Mouse (Mus musculus) midbrain, embryonic 12.5 days (tissue): Measurements from ENCODE around the gene Syn3. TPM values are rescaled to one million over a fixed set of nuclear protein-coding genes. Genes with fewer than 3 reads are reported as not detected.
A peak's percentile ranks its signal among the peaks of the same experiment; 100 is the strongest.

ENCODE experiments used
- ATAC-seq: fragments of 200-750 bp; cut with Nextera tagmentation; 2 replicates; pipeline ENCODE4 v1.8.0; 2017; ENCODE audit warnings: low read depth, moderate TSS enrichment, moderate library complexity; ENCODE audit not compliant: low FRiP score
- H3K27ac ChIP-seq: fragments of 300-500 bp; sonication (generic); replicated peaks from 2 replicates; pipeline ENCODE4 v1.5.1; 2016; ENCODE audit warnings: mild to moderate bottlenecking
- H3K27me3 ChIP-seq: fragments of 300-500 bp; sonication (generic); 2 replicates; pipeline ENCODE4 v1.6.1; 2016; ENCODE audit warnings: mild to moderate bottlenecking
- H3K36me3 ChIP-seq: fragments of 300-500 bp; sonication (generic); 2 replicates; pipeline ENCODE4 v1.6.1; 2016
- H3K4me1 ChIP-seq: fragments of 300-500 bp; sonication (generic); 2 replicates; pipeline ENCODE4 v1.6.1; 2016
- H3K4me2 ChIP-seq: fragments of 300-500 bp; sonication (generic); replicated peaks from 2 replicates; pipeline ENCODE4 v1.6.1; 2016; ENCODE audit warnings: mild to moderate bottlenecking, moderate library complexity
- H3K4me3 ChIP-seq: fragments of 300-500 bp; sonication (generic); 2 replicates; pipeline ENCODE4 v1.5.1; 2016; ENCODE audit warnings: mild to moderate bottlenecking
- H3K9ac ChIP-seq: fragments of 300-500 bp; sonication (generic); replicated peaks from 2 replicates; pipeline ENCODE4 v1.6.1; 2016; ENCODE audit warnings: mild to moderate bottlenecking, moderate library complexity
- H3K9me3 ChIP-seq: fragments of 300-500 bp; sonication (generic); 2 replicates; pipeline ENCODE4 v1.6.1; 2016; ENCODE audit warnings: mild to moderate bottlenecking
- WGBS: fragments of 180-500 bp; shearing (Covaris S2); methylation state at CpG from one replicate; pipeline ENCODE4 v1.1.7; 2016; 5-methylcytosine and 5-hydroxymethylcytosine counted together
- polyA plus RNA-seq: library from polyadenylated mRNA; unstranded; fragments of >200 nt; fragmentation: Nextera tagmentation; extraction: Ambion mirVana; gene quantifications from 2 replicates; pipeline ENCODE4 v1.2.1, GENCODE M21; 2016

Syn3 gene
- polyA plus RNA-seq, 1 experiment from 2014 or later, result 7.3 TPM

- H3K9me3 ChIP-seq, result no peaks in the 10 kb centered on the region
- H3K9ac ChIP-seq, result no peak overlapping the region
- H3K27ac ChIP-seq, result no peak overlapping the region
- no peaks in the 10 kb centered on the region for H3K36me3 ChIP-seq
- ATAC-seq, result no peak
- no peak overlapping the region for H3K4me2 ChIP-seq
- H3K27me3 ChIP-seq, result peaks cover 55% of the 10 kb centered on the region
- no peak overlapping the region for H3K4me3 ChIP-seq
- H3K4me1 ChIP-seq, result peaks cover 30% of the 10 kb centered on the region
- 92% methylated on average over 2 of the region's 2 CpGs for WGBS
These were observed 201.4 kb downstream of the Syn3 start for GRCm38 (mm10) chr10:86297307-86297706.

- Histone ChIP-seq H3K9ac (peak overlapping the region; percentile 5; the same call in 1 of the 2 replicates), H3K4me3 (peak overlapping the region; percentile 22), H3K9me3 (no peaks in the 10 kb centered on the region), H3K27ac (no peak overlapping the region), H3K27me3 (peaks cover 43% of the 10 kb centered on the region), H3K4me2 (peak overlapping the region; percentile 46), H3K36me3 (no peaks in the 10 kb centered on the region), H3K4me1 (peaks cover 24% of the 10 kb centered on the region)
- 3% methylated on average over 14 of the region's 14 CpGs for WGBS
- peak; percentile 50; the same call in 1 of the 2 replicates for ATAC-seq
These were observed 202.6 kb downstream of the Syn3 start for GRCm38 (mm10) chr10:86296111-86296510.

- Histone ChIP-seq H3K27ac (no peak overlapping the region), H3K9me3 (no peaks in the 10 kb centered on the region), H3K4me3 (peak overlapping the region; percentile 22), H3K27me3 (peaks cover 38% of the 10 kb centered on the region), H3K4me1 (peaks cover 20% of the 10 kb centered on the region), H3K4me2 (peak overlapping the region; percentile 46), H3K9ac (peak overlapping the region; percentile 5; the same call in 1 of the 2 replicates), H3K36me3 (no peaks in the 10 kb centered on the region)
- no peak for ATAC-seq
- WGBS, result 28% methylated on average over 13 of the region's 13 CpGs
These were observed 203.1 kb downstream of the Syn3 start for GRCm38 (mm10) chr10:86295454-86296098.

GRCm38 (mm10) chr10:86294599-86295365 is 203.9 kb downstream of the Syn3 start:
- Histone ChIP-seq H3K27ac (no peak overlapping the region), H3K4me3 (no peak overlapping the region), H3K27me3 (peaks cover 36% of the 10 kb centered on the region), H3K9me3 (no peaks in the 10 kb centered on the region), H3K36me3 (no peaks in the 10 kb centered on the region), H3K4me1 (peaks cover 16% of the 10 kb centered on the region), H3K4me2 (no peak overlapping the region), H3K9ac (no peak overlapping the region)
- ATAC-seq, result no peak
- whole genome bisulfite sequencing, result 59% methylated on average over 10 of the region's 10 CpGs

DNA sequence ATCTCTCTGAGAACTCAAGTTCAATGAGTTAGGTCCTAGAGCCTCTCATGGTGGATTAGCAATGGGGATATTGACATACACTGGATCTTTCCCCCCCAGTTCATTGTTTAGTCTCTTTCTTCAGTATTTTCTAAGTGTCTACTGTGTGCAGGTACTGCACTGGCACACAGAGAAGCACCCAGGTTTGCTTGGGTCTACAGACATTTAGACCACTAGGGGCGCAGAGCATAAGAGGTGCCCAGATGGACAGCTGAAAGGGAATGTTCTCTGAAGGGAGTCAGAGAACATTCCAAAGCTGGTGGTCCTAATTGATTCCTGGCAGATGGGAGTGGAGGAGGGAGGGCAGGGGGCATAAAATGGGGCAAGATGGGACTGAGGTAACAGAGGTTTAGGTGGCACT is 204.8 kb downstream of the Syn3 start:
- 87% methylated on average over 1 of the region's 1 CpGs for WGBS
- Histone ChIP-seq H3K9ac (no peak overlapping the region), H3K36me3 (no peaks in the 10 kb centered on the region), H3K4me2 (no peak overlapping the region), H3K9me3 (no peaks in the 10 kb centered on the region), H3K27ac (no peak overlapping the region), H3K4me3 (no peak overlapping the region), H3K27me3 (peaks cover 28% of the 10 kb centered on the region), H3K4me1 (peaks cover 16% of the 10 kb centered on the region)
- no peak for ATAC-seq

GRCm38 (mm10) chr10:86290109-86290771 is 208.5 kb downstream of the Syn3 start:
- 80% methylated on average over 8 of the region's 8 CpGs for WGBS
- Histone ChIP-seq H3K4me2 (no peak overlapping the region), H3K4me3 (no peak overlapping the region), H3K9ac (no peak overlapping the region), H3K27ac (no peak overlapping the region), H3K36me3 (no peaks in the 10 kb centered on the region), H3K4me1 (peaks cover 8% of the 10 kb centered on the region; the same call in 1 of the 2 replicates), H3K27me3 (peaks cover 8% of the 10 kb centered on the region; the same call in 1 of the 2 replicates), H3K9me3 (no peaks in the 10 kb centered on the region)
- no peak for ATAC-seq

DNA sequence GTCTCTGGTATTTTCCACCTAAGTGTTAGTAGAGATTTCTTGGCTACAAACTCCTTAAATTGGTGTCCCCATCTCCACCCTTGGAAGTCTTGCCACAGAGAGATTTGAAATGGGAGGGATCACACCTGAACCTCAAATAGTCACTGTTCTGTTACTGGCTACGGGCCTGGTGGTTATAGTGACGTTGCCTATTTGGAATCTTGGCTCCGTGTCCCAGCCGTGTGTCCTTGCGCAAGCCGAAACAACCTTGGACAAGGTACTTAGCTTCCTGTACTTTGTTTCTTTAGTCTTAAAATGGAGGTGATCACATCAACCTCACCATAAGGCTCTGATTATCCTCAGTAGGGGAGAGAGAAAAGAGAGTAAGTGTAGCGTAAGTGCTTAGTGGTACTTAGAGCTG is 212.2 kb downstream of the Syn3 start:
- 90% methylated on average over 7 of the region's 7 CpGs for WGBS
- H3K4me1 ChIP-seq, result no peaks in the 10 kb centered on the region
- H3K4me3 ChIP-seq, result no peak overlapping the region
- H3K27me3 ChIP-seq, result no peaks in the 10 kb centered on the region
- H3K9me3 ChIP-seq, result no peaks in the 10 kb centered on the region
- no peak overlapping the region for H3K27ac ChIP-seq
- no peak overlapping the region for H3K4me2 ChIP-seq
- no peak for ATAC-seq
- no peaks in the 10 kb centered on the region for H3K36me3 ChIP-seq
- H3K9ac ChIP-seq, result no peak overlapping the region

DNA sequence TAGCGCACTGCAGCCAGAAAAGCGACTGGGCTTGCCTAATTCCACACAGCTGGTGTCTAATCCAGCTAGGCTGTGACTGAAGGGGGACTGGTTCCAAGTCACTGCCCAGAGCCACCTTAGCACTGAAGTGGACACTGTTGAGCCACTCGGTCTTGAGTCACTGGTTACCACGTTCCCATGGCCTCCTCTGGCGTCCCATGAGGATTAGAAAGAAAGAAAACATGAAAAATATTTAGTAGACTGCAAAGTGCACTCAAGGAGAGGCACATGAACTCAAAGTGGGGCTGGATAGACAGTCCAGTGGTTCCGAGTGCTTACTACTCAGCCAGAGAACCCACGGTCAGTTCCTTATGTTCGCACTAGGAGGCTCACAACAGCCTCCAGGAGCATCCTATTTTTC is 217.5 kb downstream of the Syn3 start:
- H3K36me3 ChIP-seq, result no peaks in the 10 kb centered on the region
- H3K9me3 ChIP-seq, result no peaks in the 10 kb centered on the region
- no peaks in the 10 kb centered on the region for H3K27me3 ChIP-seq
- no peak overlapping the region for H3K4me3 ChIP-seq
- ATAC-seq, result no peak
- no peak overlapping the region for H3K27ac ChIP-seq
- 85% methylated on average over 8 of the region's 8 CpGs for WGBS
- H3K9ac ChIP-seq, result no peak overlapping the region
- no peak overlapping the region for H3K4me2 ChIP-seq
- no peaks in the 10 kb centered on the region for H3K4me1 ChIP-seq

DNA sequence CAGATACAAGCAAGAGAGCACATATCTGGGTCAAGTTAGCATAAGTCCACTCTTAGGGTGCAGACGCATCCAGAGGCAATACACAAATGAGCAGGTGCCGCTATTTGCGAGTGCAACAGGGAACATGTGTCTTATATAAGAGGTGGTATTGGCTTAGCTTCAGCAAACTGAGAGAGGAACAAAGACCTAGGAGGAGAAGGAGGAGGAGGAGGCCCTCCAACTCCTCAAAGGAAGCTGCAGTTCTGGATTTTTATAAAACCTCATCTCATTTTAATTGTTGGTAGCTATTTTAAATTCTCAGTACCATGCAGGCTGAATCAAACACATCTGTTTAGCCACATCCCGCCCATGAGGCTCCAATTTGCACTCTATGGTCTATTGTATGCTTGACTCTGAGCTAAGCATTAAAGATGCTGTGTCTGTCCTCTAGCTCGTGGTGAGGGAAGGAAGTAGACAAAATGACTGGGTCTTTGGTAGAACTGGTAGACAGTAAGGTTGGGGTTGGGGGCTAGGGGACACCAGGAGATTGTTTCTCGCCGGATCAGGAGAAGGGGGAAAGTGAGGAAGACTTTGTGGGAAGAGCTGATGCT is 219.0 kb downstream of the Syn3 start:
- WGBS, result 92% methylated on average over 7 of the region's 7 CpGs
- Histone ChIP-seq H3K4me3 (no peak overlapping the region), H3K36me3 (no peaks in the 10 kb centered on the region), H3K4me1 (no peaks in the 10 kb centered on the region), H3K9me3 (no peaks in the 10 kb centered on the region), H3K9ac (no peak overlapping the region), H3K27ac (no peak overlapping the region), H3K27me3 (no peaks in the 10 kb centered on the region), H3K4me2 (no peak overlapping the region)
- ATAC-seq, result no peak

- WGBS, result 86% methylated on average over 2 of the region's 2 CpGs
- no peak overlapping the region for H3K4me2 ChIP-seq
These were observed 220.2 kb downstream of the Syn3 start for GRCm38 (mm10) chr10:86278481-86278880.

GRCm38 (mm10) chr10:86277327-86277726 is 221.4 kb downstream of the Syn3 start:
- WGBS, result 92% methylated on average over 5 of the region's 5 CpGs
- H3K9ac ChIP-seq, result no peak overlapping the region
- ATAC-seq, result no peak

More at GRCm38 (mm10) chr10:86278481-86278880, 220.2 kb downstream of the Syn3 start:
- H3K27me3 ChIP-seq, result no peaks in the 10 kb centered on the region
- H3K4me1 ChIP-seq, result no peaks in the 10 kb centered on the region
- no peak for ATAC-seq
- no peak overlapping the region for H3K27ac ChIP-seq
- H3K9me3 ChIP-seq, result no peaks in the 10 kb centered on the region
- no peak overlapping the region for H3K9ac ChIP-seq
- H3K4me3 ChIP-seq, result no peak overlapping the region
- no peaks in the 10 kb centered on the region for H3K36me3 ChIP-seq

DNA sequence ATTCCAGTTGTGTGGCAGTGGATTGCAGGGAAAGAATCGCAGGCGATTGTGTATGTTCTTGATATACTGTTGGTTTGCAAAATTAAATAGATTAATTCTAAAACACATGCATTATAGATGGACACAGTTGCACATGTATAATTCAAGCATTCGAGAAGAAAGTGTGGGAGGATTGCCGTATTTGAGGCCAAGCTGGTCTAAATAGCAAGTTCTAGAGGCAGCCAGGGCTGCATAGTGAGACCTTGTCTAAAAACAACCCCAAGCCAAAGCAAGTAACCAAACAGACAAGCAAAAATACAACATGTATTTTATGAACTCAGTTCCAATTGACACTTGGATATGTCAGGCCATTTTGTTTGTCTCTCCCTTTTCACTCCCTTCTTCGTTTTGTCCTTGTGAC is 223.1 kb downstream of the Syn3 start:
- 95% methylated on average over 5 of the region's 5 CpGs for WGBS
- Histone ChIP-seq H3K36me3 (no peaks in the 10 kb centered on the region), H3K4me3 (no peak overlapping the region), H3K9me3 (no peaks in the 10 kb centered on the region), H3K4me2 (no peak overlapping the region), H3K27me3 (no peaks in the 10 kb centered on the region), H3K27ac (no peak overlapping the region), H3K4me1 (no peaks in the 10 kb centered on the region), H3K9ac (no peak overlapping the region)
- ATAC-seq, result no peak

More at GRCm38 (mm10) chr10:86277327-86277726, 221.4 kb downstream of the Syn3 start:
- Histone ChIP-seq H3K27ac (no peak overlapping the region), H3K36me3 (no peaks in the 10 kb centered on the region), H3K27me3 (no peaks in the 10 kb centered on the region), H3K4me1 (no peaks in the 10 kb centered on the region), H3K4me3 (no peak overlapping the region), H3K4me2 (no peak overlapping the region), H3K9me3 (no peaks in the 10 kb centered on the region)
